Mouse (Mus musculus): ENCODE measurements around the gene Npas1. TPM values are rescaled to one million over a fixed set of nuclear protein-coding genes. Genes with fewer than 3 reads are reported as not detected.

The Npas1 gene
- polyA plus RNA-seq, 1 experiment from 2014 or later: 3.3 TPM

DNA sequence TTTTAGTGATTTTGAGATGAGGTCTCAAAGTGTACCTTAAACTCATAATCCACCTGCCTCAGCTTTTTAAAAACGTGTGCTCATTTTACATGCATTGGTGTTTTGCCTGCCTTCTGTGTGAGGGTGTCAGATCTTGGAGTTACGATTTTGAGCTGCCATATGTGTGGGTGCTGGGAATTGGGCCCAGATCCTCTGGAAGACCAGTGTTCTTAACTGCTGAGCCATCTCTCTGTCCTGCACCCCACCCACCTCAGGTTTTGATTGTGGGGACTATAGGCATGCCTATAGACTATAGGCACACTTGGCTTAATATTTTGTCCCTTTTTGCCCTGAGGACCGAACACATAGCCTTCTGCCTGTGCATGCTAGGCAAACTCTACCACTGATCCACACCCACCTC is 14.7 kb upstream of the Npas1 start:
- peaks cover 26% of the 10 kb centered on the region for H3K36me3 ChIP-seq
- no peak overlapping the region for H3K4me3 ChIP-seq (replicated peaks)
- H3K27ac ChIP-seq: no peak overlapping the region
- H3K9ac ChIP-seq (replicated peaks): no peak overlapping the region
- H3K27me3 ChIP-seq: no peaks in the 10 kb centered on the region
- no peak for ATAC-seq
- no peak overlapping the region for H3K4me2 ChIP-seq (replicated peaks)
- no peaks in the 10 kb centered on the region for H3K4me1 ChIP-seq (replicated peaks)
- 67% methylated on average over 3 of the region's 3 CpGs for whole genome bisulfite sequencing
- no peaks in the 10 kb centered on the region for H3K9me3 ChIP-seq

- no peak overlapping the region for H3K9ac ChIP-seq (replicated peaks)
- no peak overlapping the region for H3K4me3 ChIP-seq (replicated peaks)
- peak; percentile 43 for ATAC-seq
- H3K9me3 ChIP-seq: no peaks in the 10 kb centered on the region
- H3K36me3 ChIP-seq: peaks cover 21% of the 10 kb centered on the region
- WGBS: 47% methylated on average over 3 of the region's 3 CpGs
- no peak overlapping the region for H3K4me2 ChIP-seq (replicated peaks)
- H3K27me3 ChIP-seq: no peaks in the 10 kb centered on the region
- H3K27ac ChIP-seq: no peak overlapping the region
- no peaks in the 10 kb centered on the region for H3K4me1 ChIP-seq (replicated peaks)
These were observed 14.2 kb upstream of the Npas1 start for GRCm38 (mm10) chr7:16491759-16492158.

DNA sequence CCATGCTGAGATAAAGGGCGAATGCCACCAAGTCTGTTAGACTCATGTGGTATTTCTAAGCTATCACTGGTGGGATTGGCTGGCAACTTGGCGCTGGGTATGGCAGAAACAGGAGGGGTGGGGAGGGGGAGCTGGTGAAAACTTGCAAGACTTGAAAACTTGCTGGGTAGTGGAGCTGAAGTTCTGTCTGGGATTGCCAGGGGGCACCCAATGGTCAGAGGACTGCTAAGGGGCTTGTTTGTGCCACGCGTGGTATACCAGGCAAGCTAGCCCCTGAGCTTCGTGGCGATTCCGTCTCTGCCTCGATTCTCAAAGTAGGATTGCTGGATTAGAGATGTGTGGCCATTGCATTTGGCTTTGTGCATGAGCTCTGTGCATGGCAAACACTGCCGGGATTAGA is 12.4 kb upstream of the Npas1 start:
- Histone ChIP-seq H3K9me3 (no peaks in the 10 kb centered on the region), H3K27me3 (no peaks in the 10 kb centered on the region), H3K4me1 (replicated peaks) (no peaks in the 10 kb centered on the region), H3K4me3 (replicated peaks) (no peak overlapping the region), H3K4me2 (replicated peaks) (no peak overlapping the region), H3K27ac (no peak overlapping the region), H3K36me3 (peaks cover 3% of the 10 kb centered on the region), H3K9ac (replicated peaks) (no peak overlapping the region)
- 87% methylated on average over 9 of the region's 9 CpGs for WGBS
- ATAC-seq: no peak

- Histone ChIP-seq H3K4me2 (replicated peaks) (no peak overlapping the region), H3K4me3 (replicated peaks) (no peak overlapping the region), H3K4me1 (replicated peaks) (no peaks in the 10 kb centered on the region), H3K9me3 (no peaks in the 10 kb centered on the region), H3K27me3 (no peaks in the 10 kb centered on the region), H3K36me3 (no peaks in the 10 kb centered on the region; the same call in 1 of the 2 replicates), H3K27ac (no peak overlapping the region), H3K9ac (replicated peaks) (no peak overlapping the region)
- ATAC-seq: no peak
These were observed 11.3 kb upstream of the Npas1 start for GRCm38 (mm10) chr7:16488816-16489215.

- peaks cover 64% of the 10 kb centered on the region for H3K27me3 ChIP-seq
- H3K9ac ChIP-seq (replicated peaks): 0 out of 2 replicates have a peak overlapping the region, but pooled peaks have one; percentile 51
- H3K27ac ChIP-seq: no peak overlapping the region
- WGBS: under 1% methylated on average over 34 of the region's 34 CpGs
- peaks cover 24% of the 10 kb centered on the region for H3K4me1 ChIP-seq (replicated peaks)
- no peaks in the 10 kb centered on the region for H3K9me3 ChIP-seq
- peak overlapping the region; percentile 53 for H3K4me2 ChIP-seq (replicated peaks)
- H3K36me3 ChIP-seq: no peaks in the 10 kb centered on the region
- peak; percentile 9; the same call in 1 of the 2 replicates for ATAC-seq
- H3K4me3 ChIP-seq (replicated peaks): peak overlapping the region; percentile 35
These were observed 933 bp downstream of the Npas1 start for GRCm38 (mm10) chr7:16476600-16476989.

GRCm38 (mm10) chr7:16475764-16476599 is 1.5 kb downstream of the Npas1 start:
- peak; percentile 32; the same call in 1 of the 2 replicates for ATAC-seq

DNA sequence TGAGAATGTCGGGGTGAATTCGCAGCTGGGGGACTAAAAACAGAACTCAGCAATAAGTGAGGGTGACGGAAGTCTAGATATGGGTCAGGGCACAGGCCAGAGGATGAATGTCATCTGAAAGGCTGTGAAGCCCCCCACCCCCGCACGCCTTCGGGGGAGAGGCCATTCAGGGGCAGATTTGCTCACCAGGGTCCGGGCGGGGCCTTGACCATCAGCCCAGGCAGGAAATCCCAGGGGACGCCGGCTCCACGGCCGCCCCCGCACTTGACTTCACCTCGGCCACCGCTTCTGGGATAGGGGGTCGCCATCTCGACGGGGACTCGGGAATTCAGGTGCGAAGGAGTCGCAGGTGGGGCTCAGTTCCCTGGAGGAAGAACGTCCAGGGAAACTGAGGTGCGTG is 2.2 kb downstream of the Npas1 start:
- no peaks in the 10 kb centered on the region for H3K9me3 ChIP-seq
- peaks cover 24% of the 10 kb centered on the region for H3K4me1 ChIP-seq (replicated peaks)
- H3K27me3 ChIP-seq: peaks cover 76% of the 10 kb centered on the region
- WGBS: 3% methylated on average over 23 of the region's 23 CpGs
- peak overlapping the region; percentile 35 for H3K4me3 ChIP-seq (replicated peaks)
- H3K27ac ChIP-seq: no peak overlapping the region
- H3K4me2 ChIP-seq (replicated peaks): peak overlapping the region; percentile 53
- no peak for ATAC-seq
- no peaks in the 10 kb centered on the region for H3K36me3 ChIP-seq
- peak overlapping the region; percentile 4; the same call in 1 of the 2 replicates for H3K9ac ChIP-seq (replicated peaks)

More at GRCm38 (mm10) chr7:16475764-16476599, 1.5 kb downstream of the Npas1 start:
- Histone ChIP-seq H3K9ac (replicated peaks) (peak overlapping the region; percentile 51; the same call in 1 of the 2 replicates), H3K9me3 (no peaks in the 10 kb centered on the region), H3K4me1 (replicated peaks) (peaks cover 24% of the 10 kb centered on the region), H3K4me2 (replicated peaks) (peak overlapping the region; percentile 53), H3K27ac (no peak overlapping the region), H3K27me3 (peaks cover 70% of the 10 kb centered on the region), H3K36me3 (no peaks in the 10 kb centered on the region), H3K4me3 (replicated peaks) (peak overlapping the region; percentile 35)
- 2% methylated on average over 43 of the region's 59 CpGs for WGBS

- Histone ChIP-seq H3K9me3 (no peaks in the 10 kb centered on the region), H3K9ac (replicated peaks) (no peak overlapping the region), H3K27me3 (peaks cover 84% of the 10 kb centered on the region), H3K27ac (no peak overlapping the region), H3K4me3 (replicated peaks) (peak overlapping the region; percentile 23), H3K4me1 (replicated peaks) (peaks cover 24% of the 10 kb centered on the region), H3K4me2 (replicated peaks) (peak overlapping the region; percentile 33), H3K36me3 (no peaks in the 10 kb centered on the region)
- 3% methylated on average over 33 of the region's 33 CpGs for WGBS
- no peak for ATAC-seq
These were observed 3.1 kb downstream of the Npas1 start for GRCm38 (mm10) chr7:16474445-16474844.

GRCm38 (mm10) chr7:16473847-16474246 is 3.7 kb downstream of the Npas1 start:
- ATAC-seq: no peak
- 67% methylated on average over 8 of the region's 8 CpGs for WGBS
- H3K27ac ChIP-seq: no peak overlapping the region
- no peaks in the 10 kb centered on the region for H3K36me3 ChIP-seq
- H3K9ac ChIP-seq (replicated peaks): no peak overlapping the region
- H3K9me3 ChIP-seq: no peaks in the 10 kb centered on the region
- H3K4me2 ChIP-seq (replicated peaks): no peak overlapping the region
- peaks cover 24% of the 10 kb centered on the region for H3K4me1 ChIP-seq (replicated peaks)
- no peak overlapping the region for H3K4me3 ChIP-seq (replicated peaks)
- peaks cover 87% of the 10 kb centered on the region for H3K27me3 ChIP-seq

GRCm38 (mm10) chr7:16472116-16472709 is 5.3 kb downstream of the Npas1 start:
- H3K36me3 ChIP-seq: no peaks in the 10 kb centered on the region
- ATAC-seq: no peak
- H3K27ac ChIP-seq: no peak overlapping the region
- WGBS: 2% methylated on average over 17 of the region's 17 CpGs
- peaks cover 29% of the 10 kb centered on the region for H3K4me1 ChIP-seq (replicated peaks)
- H3K4me2 ChIP-seq (replicated peaks): 0 out of 2 replicates have a peak overlapping the region, but pooled peaks have one; percentile 13
- no peaks in the 10 kb centered on the region for H3K9me3 ChIP-seq
- no peak overlapping the region for H3K4me3 ChIP-seq (replicated peaks)
- no peak overlapping the region for H3K9ac ChIP-seq (replicated peaks)
- peaks cover 86% of the 10 kb centered on the region for H3K27me3 ChIP-seq

DNA sequence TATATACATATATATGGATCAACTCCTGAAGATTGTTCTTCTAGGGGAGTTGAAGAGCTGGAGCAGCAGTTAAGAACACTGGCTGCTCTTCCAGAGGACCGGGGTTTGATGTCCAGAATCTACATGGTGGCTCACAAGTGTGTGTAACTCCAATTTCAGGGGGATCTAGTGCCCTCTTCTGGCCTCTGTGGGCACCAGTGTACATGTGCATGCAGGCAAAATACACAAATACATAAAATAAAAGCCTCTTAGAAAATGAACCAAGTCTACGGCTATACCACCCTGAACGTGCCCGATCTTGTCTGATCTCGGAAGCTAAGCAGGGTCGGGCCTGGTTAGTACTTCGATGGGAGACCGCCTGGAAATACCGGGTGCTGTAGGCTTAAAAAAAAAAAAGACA is 6.0 kb downstream of the Npas1 start:
- Histone ChIP-seq H3K27ac (no peak overlapping the region), H3K27me3 (peaks cover 79% of the 10 kb centered on the region), H3K4me1 (replicated peaks) (peaks cover 28% of the 10 kb centered on the region), H3K36me3 (no peaks in the 10 kb centered on the region), H3K9ac (replicated peaks) (no peak overlapping the region), H3K4me2 (replicated peaks) (no peak overlapping the region), H3K9me3 (no peaks in the 10 kb centered on the region), H3K4me3 (replicated peaks) (no peak overlapping the region)
- ATAC-seq: no peak
- WGBS: 38% methylated on average over 9 of the region's 9 CpGs

GRCm38 (mm10) chr7:16468115-16468514 is 9.4 kb downstream of the Npas1 start:
- WGBS: 15% methylated on average over 5 of the region's 5 CpGs
- Histone ChIP-seq H3K36me3 (no peaks in the 10 kb centered on the region), H3K9me3 (no peaks in the 10 kb centered on the region), H3K27ac (no peak overlapping the region), H3K27me3 (peaks cover 56% of the 10 kb centered on the region), H3K4me1 (replicated peaks) (peaks cover 10% of the 10 kb centered on the region), H3K4me2 (replicated peaks) (no peak overlapping the region), H3K4me3 (replicated peaks) (no peak overlapping the region), H3K9ac (replicated peaks) (no peak overlapping the region)
- no peak for ATAC-seq
